Mouse (Mus musculus): ENCODE measurements at regions not wholly inside any gene's neighbourhood (a gene's known extent, or its start where the extent isn't known, plus 50 kb on each side); places are given as distances from the start of the nearest gene placed in this dataset.

- no peak for TF ChIP-seq POLR2A (IDR thresholded peaks at IDR 0.05; ENCODE audit: borderline replicate concordance, insufficient read depth, low read length)
- no peak for TF ChIP-seq CTCF (IDR thresholded peaks at IDR 0.05; ENCODE audit: borderline replicate concordance, insufficient read depth, low read depth, low read length)
- 33% methylated on average over 5 of the region's 5 CpGs for WGBS
- DNase-seq, result no peak
- Histone ChIP-seq H3K27ac (ENCODE audit: insufficient read depth, low read length) (no peak overlapping the region), H3K4me3 (replicated peaks; ENCODE audit: insufficient read depth, low read depth, low read length) (no peak overlapping the region), H3K27me3 (ENCODE audit: control insufficient read depth, insufficient read depth, low read length) (no peaks in the 10 kb centered on the region; the same call in 1 of the 2 replicates), H3K4me1 (ENCODE audit: control insufficient read depth, insufficient read depth, low read length) (no peaks in the 10 kb centered on the region)
Measured at GRCm38 (mm10) chr11:19073265-19073664, 54.5 kb upstream of the Meis1 start.

GRCm38 (mm10) chr11:19073887-19074564, 55.2 kb upstream of the Meis1 start:
- DNase-seq, result no peak
- Histone ChIP-seq H3K27me3 (ENCODE audit: control insufficient read depth, insufficient read depth, low read length) (no peaks in the 10 kb centered on the region; the same call in 1 of the 2 replicates), H3K4me1 (ENCODE audit: control insufficient read depth, insufficient read depth, low read length) (no peaks in the 10 kb centered on the region), H3K4me3 (replicated peaks; ENCODE audit: insufficient read depth, low read depth, low read length) (no peak overlapping the region), H3K27ac (ENCODE audit: insufficient read depth, low read length) (no peak overlapping the region)
- TF ChIP-seq POLR2A (IDR thresholded peaks at IDR 0.05; ENCODE audit: borderline replicate concordance, insufficient read depth, low read length) (no peak), CTCF (IDR thresholded peaks at IDR 0.05; ENCODE audit: borderline replicate concordance, insufficient read depth, low read depth, low read length) (no peak)
- 31% methylated on average over 11 of the region's 11 CpGs for WGBS

GRCm38 (mm10) chr11:19091101-19091857, 72.5 kb upstream of the Meis1 start:
- no peak overlapping the region for H3K4me3 ChIP-seq (replicated peaks; ENCODE audit: insufficient read depth, low read depth, low read length)
- DNase-seq, result no peak
- WGBS, result 27% methylated on average over 15 of the region's 15 CpGs
- no peak overlapping the region for H3K27ac ChIP-seq (ENCODE audit: insufficient read depth, low read length)
- no peaks in the 10 kb centered on the region for H3K27me3 ChIP-seq (ENCODE audit: control insufficient read depth, insufficient read depth, low read length)
- no peak for TF ChIP-seq POLR2A (IDR thresholded peaks at IDR 0.05; ENCODE audit: borderline replicate concordance, insufficient read depth, low read length)
- no peak for TF ChIP-seq CTCF (IDR thresholded peaks at IDR 0.05; ENCODE audit: borderline replicate concordance, insufficient read depth, low read depth, low read length)
- no peaks in the 10 kb centered on the region for H3K4me1 ChIP-seq (ENCODE audit: control insufficient read depth, insufficient read depth, low read length)

- 67% methylated on average over 9 of the region's 9 CpGs for WGBS
Measured at GRCm38 (mm10) chr11:19092967-19093745, 74.4 kb upstream of the Meis1 start.

GRCm38 (mm10) chr11:19093749-19094148, 75.0 kb upstream of the Meis1 start:
- H3K4me3 ChIP-seq (replicated peaks; ENCODE audit: insufficient read depth, low read depth, low read length), result no peak overlapping the region
- TF ChIP-seq CTCF (IDR thresholded peaks at IDR 0.05; ENCODE audit: borderline replicate concordance, insufficient read depth, low read depth, low read length) (no peak), POLR2A (IDR thresholded peaks at IDR 0.05; ENCODE audit: borderline replicate concordance, insufficient read depth, low read length) (no peak)
- no peaks in the 10 kb centered on the region for H3K4me1 ChIP-seq (ENCODE audit: control insufficient read depth, insufficient read depth, low read length)
- no peak for DNase-seq
- no peaks in the 10 kb centered on the region for H3K27me3 ChIP-seq (ENCODE audit: control insufficient read depth, insufficient read depth, low read length)
- WGBS, result 65% methylated on average over 4 of the region's 4 CpGs
- H3K27ac ChIP-seq (ENCODE audit: insufficient read depth, low read length), result no peak overlapping the region

More at GRCm38 (mm10) chr11:19092967-19093745, 74.4 kb upstream of the Meis1 start:
- no peaks in the 10 kb centered on the region for H3K4me1 ChIP-seq (ENCODE audit: control insufficient read depth, insufficient read depth, low read length)
- no peak overlapping the region for H3K4me3 ChIP-seq (replicated peaks; ENCODE audit: insufficient read depth, low read depth, low read length)
- TF ChIP-seq CTCF (IDR thresholded peaks at IDR 0.05; ENCODE audit: borderline replicate concordance, insufficient read depth, low read depth, low read length), result no peak
- TF ChIP-seq POLR2A (IDR thresholded peaks at IDR 0.05; ENCODE audit: borderline replicate concordance, insufficient read depth, low read length), result no peak
- H3K27me3 ChIP-seq (ENCODE audit: control insufficient read depth, insufficient read depth, low read length), result no peaks in the 10 kb centered on the region
- no peak for DNase-seq
- H3K27ac ChIP-seq (ENCODE audit: insufficient read depth, low read length), result no peak overlapping the region

GRCm38 (mm10) chr11:19094183-19094582, 75.4 kb upstream of the Meis1 start:
- TF ChIP-seq POLR2A (IDR thresholded peaks at IDR 0.05; ENCODE audit: borderline replicate concordance, insufficient read depth, low read length), result no peak
- no peak for TF ChIP-seq CTCF (IDR thresholded peaks at IDR 0.05; ENCODE audit: borderline replicate concordance, insufficient read depth, low read depth, low read length)
- Histone ChIP-seq H3K27me3 (ENCODE audit: control insufficient read depth, insufficient read depth, low read length) (no peaks in the 10 kb centered on the region), H3K27ac (ENCODE audit: insufficient read depth, low read length) (no peak overlapping the region), H3K4me1 (ENCODE audit: control insufficient read depth, insufficient read depth, low read length) (no peaks in the 10 kb centered on the region), H3K4me3 (replicated peaks; ENCODE audit: insufficient read depth, low read depth, low read length) (no peak overlapping the region)
- WGBS, result 86% methylated on average over 14 of the region's 14 CpGs
- no peak for DNase-seq

GRCm38 (mm10) chr11:19102981-19103568, 84.3 kb upstream of the Meis1 start:
- 52% methylated on average over 7 of the region's 7 CpGs for WGBS
- DNase-seq, result no peak
- no peaks in the 10 kb centered on the region for H3K27me3 ChIP-seq (ENCODE audit: control insufficient read depth, insufficient read depth, low read length)
- no peaks in the 10 kb centered on the region for H3K4me1 ChIP-seq (ENCODE audit: control insufficient read depth, insufficient read depth, low read length)
- H3K27ac ChIP-seq (ENCODE audit: insufficient read depth, low read length), result no peak overlapping the region
- H3K4me3 ChIP-seq (replicated peaks; ENCODE audit: insufficient read depth, low read depth, low read length), result no peak overlapping the region
- no peak for TF ChIP-seq CTCF (IDR thresholded peaks at IDR 0.05; ENCODE audit: borderline replicate concordance, insufficient read depth, low read depth, low read length)
- TF ChIP-seq POLR2A (IDR thresholded peaks at IDR 0.05; ENCODE audit: borderline replicate concordance, insufficient read depth, low read length), result no peak

Measured in cerebellum, adult 2 months (tissue).